Mouse (Mus musculus) olfactory bulb, adult 2 months (tissue): Measurements from ENCODE around the gene Nthl1. TPM values are rescaled to one million over a fixed set of nuclear protein-coding genes. Genes with fewer than 3 reads are reported as not detected.
A peak's percentile ranks its signal among the peaks of the same experiment; 100 is the strongest.

ENCODE experiments used
- H3K27ac ChIP-seq: fragments of 200-500 bp; 2 replicates; pipeline ENCODE4 v1.5.1; 2012; ENCODE audit warnings: low read depth, low read length; ENCODE audit not compliant: insufficient read depth
- H3K4me1 ChIP-seq: fragments of 200-500 bp; 2 replicates; pipeline ENCODE4 v1.6.1; 2012; ENCODE audit warnings: low read length; ENCODE audit not compliant: control insufficient read depth, insufficient read depth
- H3K4me3 ChIP-seq: fragments of 200-500 bp; 2 replicates; pipeline ENCODE4 v1.5.1; 2012; ENCODE audit warnings: mild to moderate bottlenecking, low read depth, low read length, moderate library complexity; ENCODE audit not compliant: insufficient read depth
- CTCF ChIP-seq: fragments of 200-500 bp; IDR thresholded peaks from 2 replicates; pipeline ENCODE4 v1.5.1; 2012; ENCODE audit warnings: low read depth, mild to moderate bottlenecking, low read length, moderate library complexity; ENCODE audit not compliant: insufficient read depth
- POLR2A ChIP-seq: fragments of 200-500 bp; IDR thresholded peaks from 2 replicates; pipeline ENCODE4 v1.6.1; 2012; ENCODE audit warnings: mild to moderate bottlenecking, low read depth, low read length, moderate library complexity; ENCODE audit not compliant: insufficient read depth
- WGBS: fragments of 180-500 bp; shearing (Covaris S2); methylation state at CpG from one replicate; pipeline ENCODE4 v1.1.7; 2018; 5-methylcytosine and 5-hydroxymethylcytosine counted together
- polyA plus RNA-seq: library from polyadenylated mRNA; stranded (reverse); fragments of >200 nt; gene quantifications from 2 replicates; pipeline ENCODE4 v1.2.4, GENCODE M21; 2012; ENCODE audit warnings: low replicate concordance; ENCODE audit not compliant: missing spikeins, insufficient read depth, insufficient read length

Gene Nthl1
- polyA plus RNA-seq, 1 experiment: not detected

DNA sequence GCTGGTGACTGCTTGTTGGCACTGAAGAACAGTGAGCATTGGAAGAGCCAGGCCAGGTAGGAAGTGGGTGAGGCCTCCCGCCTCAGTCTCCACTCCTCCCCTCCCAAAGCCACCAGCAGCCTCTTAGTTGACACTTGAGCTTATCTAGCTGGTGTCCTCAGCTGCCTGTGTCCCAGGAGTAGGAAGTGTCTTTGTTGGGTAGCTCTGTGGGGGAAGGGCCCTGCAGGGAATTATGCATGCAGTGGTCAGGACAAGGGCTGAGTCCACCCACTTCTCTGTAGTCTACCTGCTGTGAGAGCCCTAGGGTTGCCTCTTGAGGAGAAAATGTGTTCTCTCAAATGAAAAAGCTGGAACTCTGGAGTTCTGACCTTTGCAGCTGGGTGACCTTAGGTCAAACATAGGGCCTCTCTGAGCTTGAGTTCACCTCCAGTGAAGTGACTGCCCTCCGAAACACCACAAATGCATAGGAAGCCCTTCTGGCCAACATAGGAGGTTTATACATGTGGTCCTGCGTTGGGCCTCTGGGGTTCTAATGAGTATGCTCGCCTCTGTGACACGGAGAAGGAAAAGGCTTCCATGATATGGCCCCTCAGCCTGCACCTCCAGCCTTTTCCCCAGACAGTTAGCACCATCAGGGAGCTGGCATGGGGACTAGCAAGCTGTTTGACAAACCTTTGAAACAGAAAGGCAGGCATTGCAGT, 4.5 kb downstream of the Nthl1 start:
- Histone ChIP-seq H3K4me1 (peaks cover 57% of the 10 kb centered on the region), H3K4me3 (no peak overlapping the region), H3K27ac (no peak overlapping the region)
- whole genome bisulfite sequencing: 75% methylated on average over 5 of the region's 5 CpGs
- no peak for TF ChIP-seq CTCF
- no peak for TF ChIP-seq POLR2A

- TF ChIP-seq POLR2A (no peak), CTCF (no peak)
- Histone ChIP-seq H3K4me1 (peaks cover 59% of the 10 kb centered on the region), H3K27ac (no peak overlapping the region), H3K4me3 (no peak overlapping the region)
- WGBS: 81% methylated on average over 4 of the region's 4 CpGs
Measured at GRCm38 (mm10) chr17:24638214-24638613, 5.7 kb downstream of the Nthl1 start.

DNA sequence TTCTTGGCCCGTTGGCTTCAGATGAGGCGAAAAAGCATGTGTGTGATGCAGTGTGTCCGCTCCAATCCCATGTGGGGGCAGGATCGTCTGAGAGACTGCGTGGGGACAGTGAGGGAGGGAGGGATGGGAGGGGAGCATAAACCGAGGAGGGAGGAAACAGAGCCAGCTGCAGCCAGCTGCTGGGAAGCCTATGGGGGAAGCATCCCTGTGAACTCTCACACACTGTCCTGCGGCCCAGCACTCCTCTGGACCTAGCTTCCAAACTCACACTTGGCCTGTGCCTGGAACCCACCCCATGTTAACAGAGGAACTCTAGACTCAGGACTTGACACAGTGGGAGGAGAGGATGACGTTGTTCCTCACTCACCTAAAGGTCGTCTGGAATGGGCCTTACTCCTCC, 6.4 kb downstream of the Nthl1 start:
- Histone ChIP-seq H3K27ac (peak overlapping the region; percentile 27), H3K4me3 (no peak overlapping the region), H3K4me1 (peaks cover 62% of the 10 kb centered on the region)
- TF ChIP-seq POLR2A: 0 out of 2 replicates have a peak, but pooled peaks have one; percentile 16
- no peak for TF ChIP-seq CTCF
- 52% methylated on average over 9 of the region's 9 CpGs for WGBS

DNA sequence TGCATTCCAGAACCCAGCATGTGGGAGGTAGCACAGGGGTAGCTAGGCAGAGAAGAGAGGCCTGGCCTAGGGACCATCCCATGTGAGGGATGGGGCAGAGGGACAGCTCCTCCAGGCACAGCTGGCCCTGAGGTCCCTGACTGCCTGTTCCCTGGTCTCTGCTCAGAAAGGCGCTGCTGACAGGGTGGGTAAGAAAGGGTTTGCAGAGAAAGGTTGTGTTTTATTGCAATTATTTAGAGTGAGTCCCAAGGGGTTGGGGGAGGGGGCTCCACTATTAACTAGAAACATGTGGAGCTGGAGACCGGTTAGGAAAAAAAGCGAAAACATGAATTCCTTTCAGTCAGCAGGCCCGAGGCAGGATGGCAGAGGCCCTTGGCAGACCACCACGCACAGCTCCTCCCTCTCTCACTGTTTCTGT, 7.1 kb downstream of the Nthl1 start:
- no peak for TF ChIP-seq POLR2A
- no peak for TF ChIP-seq CTCF
- Histone ChIP-seq H3K4me1 (peaks cover 66% of the 10 kb centered on the region), H3K27ac (peak overlapping the region; percentile 27; the same call in 1 of the 2 replicates), H3K4me3 (no peak overlapping the region)
- WGBS: 60% methylated on average over 5 of the region's 5 CpGs

- 87% methylated on average over 7 of the region's 7 CpGs for WGBS
- TF ChIP-seq CTCF: no peak
- no peak for TF ChIP-seq POLR2A
- Histone ChIP-seq H3K4me1 (peaks cover 67% of the 10 kb centered on the region), H3K4me3 (no peak overlapping the region), H3K27ac (no peak overlapping the region)
Measured at GRCm38 (mm10) chr17:24640119-24640518, 7.6 kb downstream of the Nthl1 start.

GRCm38 (mm10) chr17:24640581-24640980, 8.1 kb downstream of the Nthl1 start:
- 95% methylated on average over 15 of the region's 15 CpGs for WGBS
- TF ChIP-seq POLR2A (no peak), CTCF (no peak)
- Histone ChIP-seq H3K27ac (no peak overlapping the region), H3K4me1 (peaks cover 67% of the 10 kb centered on the region), H3K4me3 (no peak overlapping the region)

GRCm38 (mm10) chr17:24641944-24642343, 9.5 kb downstream of the Nthl1 start:
- Histone ChIP-seq H3K4me3 (no peak overlapping the region), H3K27ac (no peak overlapping the region), H3K4me1 (peaks cover 69% of the 10 kb centered on the region)
- no peak for TF ChIP-seq CTCF
- no peak for TF ChIP-seq POLR2A
- 94% methylated on average over 14 of the region's 14 CpGs for WGBS

DNA sequence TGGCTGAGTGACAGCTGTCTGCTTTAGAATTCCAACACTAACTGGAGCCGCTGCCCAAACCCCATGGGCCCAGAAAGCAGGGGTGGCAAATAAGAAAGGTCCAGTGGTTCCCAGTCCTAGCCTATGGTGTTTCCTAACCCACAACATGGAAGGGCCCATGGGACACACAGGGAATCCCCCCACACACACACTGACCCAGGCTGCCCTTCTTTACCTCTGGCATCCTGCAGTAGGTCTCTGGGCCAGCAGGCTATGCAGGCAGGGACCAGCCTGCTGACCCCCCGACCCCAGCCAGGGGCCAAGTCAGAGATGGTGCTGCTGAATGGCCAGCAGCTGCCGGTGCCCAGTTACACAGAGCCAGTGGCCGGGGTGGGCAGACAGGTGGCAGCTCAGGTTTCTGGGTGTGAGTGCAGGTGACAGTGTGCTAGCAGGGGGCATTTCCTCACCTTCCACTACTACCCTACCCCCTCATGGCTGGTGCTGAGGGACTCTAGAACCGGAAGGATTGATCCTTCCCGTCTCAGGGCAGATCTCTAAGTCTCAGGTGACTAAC, 10.4 kb downstream of the Nthl1 start:
- Histone ChIP-seq H3K4me1 (peaks cover 72% of the 10 kb centered on the region), H3K4me3 (no peak overlapping the region), H3K27ac (no peak overlapping the region)
- TF ChIP-seq CTCF (no peak), POLR2A (no peak)
- WGBS: 82% methylated on average over 6 of the region's 6 CpGs

DNA sequence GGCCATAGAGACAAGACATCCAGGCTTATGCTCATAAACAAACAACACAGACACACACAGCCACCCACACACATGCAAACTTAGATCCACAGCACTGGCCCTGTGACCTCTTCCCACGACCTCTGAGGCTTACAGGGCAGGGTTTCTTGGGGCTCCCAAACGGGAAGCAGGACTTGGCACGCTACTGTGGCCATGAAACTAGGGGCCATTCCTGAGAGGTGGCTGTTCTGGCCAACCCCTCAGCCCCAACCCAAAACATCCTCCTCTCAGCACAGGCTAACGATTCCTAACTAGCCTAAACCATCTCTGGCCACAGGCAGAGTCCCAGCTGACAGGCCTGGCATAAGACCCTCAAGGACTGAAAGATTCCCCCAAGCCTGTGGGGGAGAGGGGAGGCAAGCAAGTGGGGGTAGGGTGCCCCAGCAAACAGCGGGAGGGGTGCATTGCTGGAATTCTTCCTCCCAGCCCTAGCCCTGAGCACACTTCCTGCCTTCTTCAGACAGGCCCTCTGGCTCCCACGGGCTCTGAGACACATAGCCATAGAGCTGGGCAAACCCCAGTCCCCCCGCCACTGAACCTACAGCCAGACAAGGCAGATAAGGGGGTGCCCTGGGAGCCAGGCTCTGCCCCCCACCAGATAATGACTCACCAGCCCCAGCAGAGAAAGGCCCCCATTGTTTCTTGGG, 11.7 kb downstream of the Nthl1 start:
- no peak for TF ChIP-seq POLR2A
- no peak for TF ChIP-seq CTCF
- WGBS: 51% methylated on average over 7 of the region's 7 CpGs
- peaks cover 68% of the 10 kb centered on the region for H3K4me1 ChIP-seq
- no peak overlapping the region; the same call in 1 of the 2 replicates for H3K4me3 ChIP-seq
- H3K27ac ChIP-seq: peak overlapping the region; percentile 95
